Mouse (Mus musculus): ENCODE results near the gene Timp1. TPM values are rescaled to one million over a fixed set of nuclear protein-coding genes. Genes with fewer than 3 reads are reported as not detected.

Timp1 gene
- polyA plus RNA-seq, 2 experiments = 37.2 to 39.1 TPM

DNA sequence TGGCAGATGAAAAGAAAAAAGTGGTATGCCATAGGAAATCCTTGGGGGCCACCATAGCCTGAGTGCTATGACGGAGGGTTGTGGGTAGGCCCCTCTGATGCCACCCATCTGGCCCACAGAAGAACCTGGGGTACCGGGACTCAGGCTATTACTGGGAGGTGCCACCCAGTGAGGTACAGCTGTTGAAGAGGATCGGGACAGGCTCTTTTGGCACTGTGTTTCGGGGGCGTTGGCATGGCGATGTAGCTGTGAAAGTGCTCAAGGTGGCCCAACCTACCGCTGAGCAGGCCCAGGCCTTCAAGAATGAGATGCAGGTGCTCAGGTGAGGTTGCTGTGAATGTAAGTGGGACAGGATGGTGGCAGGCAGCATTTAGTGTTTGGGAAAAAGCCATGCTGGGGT, 16.2 kb upstream of the Timp1 start:
- WGBS = 96% methylated on average over 7 of the region's 7 CpGs
- DNase-seq (ENCODE audit: low spot score) = no peak
- ATAC-seq (ENCODE audit: low FRiP score, low read depth) = no peak
- peaks cover 23% of the 10 kb centered on the region for H3K36me3 ChIP-seq (ENCODE audit: control insufficient read depth, insufficient read depth, low read length)
- peaks cover 3% of the 10 kb centered on the region; the same call in 1 of the 2 replicates for H3K4me1 ChIP-seq (ENCODE audit: control insufficient read depth, insufficient read depth, low read length)
- no peak overlapping the region for H3K4me3 ChIP-seq (replicated peaks; ENCODE audit: low read length)
- no peak overlapping the region for H3K4me2 ChIP-seq (replicated peaks; ENCODE audit: low read depth, low read length, severe bottlenecking)
- no peak overlapping the region for H3K27ac ChIP-seq (replicated peaks; ENCODE audit: low read depth, low read length)
- no peaks in the 10 kb centered on the region for H3K27me3 ChIP-seq (ENCODE audit: control insufficient read depth, insufficient read depth, low read length)
- H3K9me3 ChIP-seq (ENCODE audit: control insufficient read depth, low read length) = no peaks in the 10 kb centered on the region
- no peak for TF ChIP-seq POLR2A (IDR thresholded peaks at IDR 0.05; ENCODE audit: borderline replicate concordance, extremely low read depth, insufficient read depth, insufficient read length)
- no peak overlapping the region for H3K9ac ChIP-seq (ENCODE audit: low read depth, low read length, severe bottlenecking)

- TF ChIP-seq POLR2A (IDR thresholded peaks at IDR 0.05; ENCODE audit: borderline replicate concordance, extremely low read depth, insufficient read depth, insufficient read length) = no peak
- no peaks in the 10 kb centered on the region for H3K27me3 ChIP-seq (ENCODE audit: control insufficient read depth, insufficient read depth, low read length)
- 0 out of 2 replicates have a peak, but pooled peaks cover 3% of the 10 kb centered on the region for H3K36me3 ChIP-seq (ENCODE audit: control insufficient read depth, insufficient read depth, low read length)
- H3K9me3 ChIP-seq (ENCODE audit: control insufficient read depth, low read length) = no peaks in the 10 kb centered on the region
- H3K4me2 ChIP-seq (replicated peaks; ENCODE audit: low read depth, low read length, severe bottlenecking) = no peak overlapping the region
- no peak overlapping the region for H3K27ac ChIP-seq (replicated peaks; ENCODE audit: low read depth, low read length)
- no peak overlapping the region for H3K4me3 ChIP-seq (replicated peaks; ENCODE audit: low read length)
- 52% methylated on average over 5 of the region's 5 CpGs for WGBS
- no peaks in the 10 kb centered on the region for H3K4me1 ChIP-seq (ENCODE audit: control insufficient read depth, insufficient read depth, low read length)
- ATAC-seq (ENCODE audit: low FRiP score, low read depth) (no peak), DNase-seq (ENCODE audit: low spot score) (no peak)
- H3K9ac ChIP-seq (ENCODE audit: low read depth, low read length, severe bottlenecking) = no peak overlapping the region
Measured at GRCm38 (mm10) chrX:20861453-20862104, 8.4 kb upstream of the Timp1 start.

- no peak overlapping the region for H3K4me3 ChIP-seq (replicated peaks; ENCODE audit: low read length)
- H3K36me3 ChIP-seq (ENCODE audit: control insufficient read depth, insufficient read depth, low read length) = no peaks in the 10 kb centered on the region
- DNase-seq (ENCODE audit: low spot score) = no peak
- no peaks in the 10 kb centered on the region for H3K9me3 ChIP-seq (ENCODE audit: control insufficient read depth, low read length)
- TF ChIP-seq POLR2A (IDR thresholded peaks at IDR 0.05; ENCODE audit: borderline replicate concordance, extremely low read depth, insufficient read depth, insufficient read length) = no peak
- H3K4me1 ChIP-seq (ENCODE audit: control insufficient read depth, insufficient read depth, low read length) = no peaks in the 10 kb centered on the region
- no peak for ATAC-seq (ENCODE audit: low FRiP score, low read depth)
- H3K4me2 ChIP-seq (replicated peaks; ENCODE audit: low read depth, low read length, severe bottlenecking) = no peak overlapping the region
- no peaks in the 10 kb centered on the region for H3K27me3 ChIP-seq (ENCODE audit: control insufficient read depth, insufficient read depth, low read length)
- WGBS = 46% methylated on average over 26 of the region's 29 CpGs
- no peak overlapping the region for H3K27ac ChIP-seq (replicated peaks; ENCODE audit: low read depth, low read length)
- no peak overlapping the region for H3K9ac ChIP-seq (ENCODE audit: low read depth, low read length, severe bottlenecking)
Measured at GRCm38 (mm10) chrX:20862105-20863065, 7.6 kb upstream of the Timp1 start.

DNA sequence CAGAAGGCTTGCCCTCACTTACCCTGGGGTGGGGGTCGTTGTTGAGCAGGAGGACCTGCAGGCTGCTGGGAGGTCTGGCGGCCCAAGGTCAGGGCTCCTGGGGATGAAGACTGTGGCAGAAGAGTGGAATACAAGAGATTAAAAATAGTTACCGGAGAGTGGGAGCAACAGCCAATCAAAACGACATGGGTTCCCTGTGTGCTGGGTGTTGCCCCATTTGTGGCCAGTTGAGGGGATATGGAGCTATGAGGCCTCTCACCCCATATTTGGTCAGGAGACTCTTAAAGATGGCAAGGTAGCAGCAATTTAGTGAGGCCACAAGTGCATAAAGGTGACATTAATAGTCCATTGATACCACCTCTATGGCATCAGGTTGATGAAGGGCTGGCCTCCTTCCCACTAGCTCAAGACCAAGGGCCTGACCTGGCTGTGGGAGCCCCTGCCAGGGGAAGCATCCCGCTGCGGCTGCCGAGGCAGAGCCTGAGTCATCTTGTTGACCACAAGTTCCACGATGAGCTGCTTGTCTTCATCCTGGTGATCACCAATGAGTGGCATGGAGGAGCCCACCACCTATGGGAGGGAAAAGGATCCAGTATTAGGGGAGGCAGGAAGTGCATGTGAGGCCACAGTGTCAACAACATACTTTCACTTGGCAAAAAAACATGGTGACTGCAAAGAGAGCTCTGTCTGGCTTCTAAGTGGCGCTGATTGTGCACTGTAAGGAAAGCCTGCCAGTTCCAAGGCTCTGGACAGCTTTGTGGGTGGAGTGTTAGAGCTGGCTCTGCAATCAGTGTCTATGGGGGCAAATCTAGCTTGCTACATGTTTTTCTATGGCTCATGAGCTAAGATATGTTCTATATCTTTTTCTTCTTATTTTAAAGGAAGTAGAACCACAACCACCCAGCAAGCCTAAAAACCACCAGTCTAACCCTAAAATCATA, 6.5 kb upstream of the Timp1 start:
- H3K36me3 ChIP-seq (ENCODE audit: control insufficient read depth, insufficient read depth, low read length) = no peaks in the 10 kb centered on the region
- no peaks in the 10 kb centered on the region for H3K9me3 ChIP-seq (ENCODE audit: control insufficient read depth, low read length)
- 78% methylated on average over 9 of the region's 9 CpGs for WGBS
- H3K9ac ChIP-seq (ENCODE audit: low read depth, low read length, severe bottlenecking) = no peak overlapping the region
- H3K27ac ChIP-seq (replicated peaks; ENCODE audit: low read depth, low read length) = no peak overlapping the region
- H3K4me3 ChIP-seq (replicated peaks; ENCODE audit: low read length) = no peak overlapping the region
- no peaks in the 10 kb centered on the region for H3K4me1 ChIP-seq (ENCODE audit: control insufficient read depth, insufficient read depth, low read length)
- no peak overlapping the region for H3K4me2 ChIP-seq (replicated peaks; ENCODE audit: low read depth, low read length, severe bottlenecking)
- DNase-seq (ENCODE audit: low spot score) (no peak), ATAC-seq (ENCODE audit: low FRiP score, low read depth) (no peak)
- H3K27me3 ChIP-seq (ENCODE audit: control insufficient read depth, insufficient read depth, low read length) = no peaks in the 10 kb centered on the region
- TF ChIP-seq POLR2A (IDR thresholded peaks at IDR 0.05; ENCODE audit: borderline replicate concordance, extremely low read depth, insufficient read depth, insufficient read length) = no peak

DNA sequence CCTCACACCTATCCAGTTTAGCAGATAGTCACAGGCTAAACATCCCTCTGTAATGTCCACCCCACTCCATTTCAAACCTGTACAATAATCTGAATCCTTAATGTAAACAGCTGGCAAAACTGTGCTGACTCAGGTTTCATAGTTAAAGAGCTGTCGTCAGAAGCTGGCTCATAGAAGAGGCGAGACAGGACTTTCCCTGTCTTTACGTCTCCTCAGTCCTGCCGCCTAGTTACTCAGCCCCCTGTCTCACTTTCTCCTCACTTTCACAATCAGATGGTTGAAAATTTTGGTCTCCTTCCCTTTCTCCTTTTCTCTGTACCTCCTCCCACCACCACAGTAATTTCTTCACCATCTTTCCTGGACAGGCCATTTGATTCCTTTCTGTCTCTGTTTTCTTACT, 1.9 kb upstream of the Timp1 start:
- WGBS = 58% methylated on average over 4 of the region's 4 CpGs

More for the DNA sequence above, 1.9 kb upstream of the Timp1 start:
- H3K9ac ChIP-seq (ENCODE audit: low read depth, low read length, severe bottlenecking) = no peak overlapping the region
- no peaks in the 10 kb centered on the region for H3K4me1 ChIP-seq (ENCODE audit: control insufficient read depth, insufficient read depth, low read length)
- H3K4me2 ChIP-seq (replicated peaks; ENCODE audit: low read depth, low read length, severe bottlenecking) = no peak overlapping the region
- H3K9me3 ChIP-seq (ENCODE audit: control insufficient read depth, low read length) = no peaks in the 10 kb centered on the region
- H3K36me3 ChIP-seq (ENCODE audit: control insufficient read depth, insufficient read depth, low read length) = no peaks in the 10 kb centered on the region
- H3K27me3 ChIP-seq (ENCODE audit: control insufficient read depth, insufficient read depth, low read length) = no peaks in the 10 kb centered on the region
- no peak overlapping the region for H3K27ac ChIP-seq (replicated peaks; ENCODE audit: low read depth, low read length)
- ATAC-seq (ENCODE audit: low FRiP score, low read depth) (no peak), DNase-seq (ENCODE audit: low spot score) (no peak)
- no peak for TF ChIP-seq POLR2A (IDR thresholded peaks at IDR 0.05; ENCODE audit: borderline replicate concordance, extremely low read depth, insufficient read depth, insufficient read length)
- no peak overlapping the region for H3K4me3 ChIP-seq (replicated peaks; ENCODE audit: low read length)

All from limb, embryonic 14.5 days (tissue).